Mouse (Mus musculus) ES-E14 (cell line): ENCODE measurements around the gene Rasgef1c. TPM values are rescaled to one million over a fixed set of nuclear protein-coding genes. Genes with fewer than 3 reads are reported as not detected.
A peak's percentile ranks its signal among the peaks of the same experiment; 100 is the strongest.

Source experiments
- DNase-seq: peaks from one replicate; pipeline ENCODE4 v3.0.0-alpha.2; 2013; ENCODE audit warnings: low read depth, low spot score
- H3K27ac ChIP-seq: 2 replicates; pipeline ENCODE4 v1.5.1; 2012; ENCODE audit warnings: low read depth, mild to moderate bottlenecking, low read length, moderate library complexity, mixed read lengths; ENCODE audit not compliant: poor library complexity, insufficient read depth, severe bottlenecking
- H3K36me3 ChIP-seq: 2 replicates; pipeline ENCODE4 v1.6.1; 2012; ENCODE audit warnings: mild to moderate bottlenecking, low read length, moderate library complexity, mixed read lengths; ENCODE audit not compliant: control insufficient read depth, poor library complexity, insufficient read depth, severe bottlenecking
- H3K4me1 ChIP-seq, 2 experiments: fragments of 150-350 bp in 1 of 2; sonication (generic) in 1 of 2; 2 replicates each; pipeline ENCODE4 v1.6.1; 2012; ENCODE audit warnings: low read length in 2 of 2, mild to moderate bottlenecking in 1 of 2, mixed read lengths in 1 of 2; ENCODE audit not compliant: control insufficient read depth in 2 of 2, insufficient read depth in 2 of 2, poor library complexity in 1 of 2
- H3K4me3 ChIP-seq, 2 experiments: fragments of 150-350 bp in 1 of 2; sonication (generic) in 1 of 2; 2 replicates each; pipeline ENCODE4 v1.5.1; 2012; ENCODE audit warnings: low read length in 2 of 2, low read depth in 1 of 2, mild to moderate bottlenecking in 1 of 2, mixed read lengths in 1 of 2; ENCODE audit not compliant: insufficient read depth in 1 of 2, poor library complexity in 1 of 2, severe bottlenecking in 1 of 2
- H3K9ac ChIP-seq: 2 replicates; pipeline ENCODE4 v1.6.1; 2012; ENCODE audit warnings: low read depth, mild to moderate bottlenecking, low read length, mixed read lengths; ENCODE audit not compliant: poor library complexity, insufficient read depth, severe bottlenecking
- H3K9me3 ChIP-seq: fragments of 150-350 bp; sonication (generic); 2 replicates; pipeline ENCODE4 v1.6.1; 2012; ENCODE audit warnings: low read depth, mild to moderate bottlenecking, low read length; ENCODE audit not compliant: control insufficient read depth, insufficient read depth
- CHD2 ChIP-seq: IDR thresholded peaks from 2 replicates; pipeline ENCODE4 v1.6.1; 2014; ENCODE audit warnings: mild to moderate bottlenecking, low read depth, low read length, inconsistent platforms
- HCFC1 ChIP-seq: IDR thresholded peaks from 2 replicates; pipeline ENCODE4 v1.6.1; 2012; ENCODE audit warnings: low read length, inconsistent platforms, borderline replicate concordance; ENCODE audit not compliant: insufficient read depth
- MAFK ChIP-seq: IDR thresholded peaks from 2 replicates; pipeline ENCODE4 v1.6.1; 2014; ENCODE audit warnings: mild to moderate bottlenecking, low read depth, low read length, inconsistent platforms; ENCODE audit not compliant: insufficient read depth
- ZC3H11A ChIP-seq: IDR thresholded peaks from 2 replicates; pipeline ENCODE4 v1.6.1; 2012; ENCODE audit warnings: low read depth, mild to moderate bottlenecking, inconsistent platforms, low read length, borderline replicate concordance
- ZNF384 ChIP-seq: IDR thresholded peaks from 2 replicates; pipeline ENCODE4 v1.6.1; 2012; ENCODE audit warnings: low read depth, low read length, inconsistent platforms
- in situ Hi-C, 2 experiments: fragments of 600-800 bp; cut with MboI; formaldehyde crosslinking; loops; one replicate each; pipeline ENCODE4 v1.15.1; 2025; ENCODE audit warnings: low sequenced_read_pairs in 2 of 2, inconsistent platforms in 1 of 2; ENCODE audit not compliant: unreplicated experiment in 2 of 2
- total RNA-seq: library from RNA; depleted of rRNA; stranded (reverse); fragments of 300-350 nt; gene quantifications from 2 replicates; pipeline ENCODE4 v1.2.3, GENCODE M21; 2012

Rasgef1c gene
- total RNA-seq, 1 experiment = 0.76 TPM

GRCm38 (mm10) chr11:49867320-49867719 lies 34.3 kb upstream of the Rasgef1c start:
- Histone ChIP-seq H3K9ac (no peak overlapping the region), H3K9me3 (no peaks in the 10 kb centered on the region), H3K4me1 (no peaks in the 10 kb centered on the region), H3K36me3 (peaks cover 6% of the 10 kb centered on the region; the same call in 1 of the 2 replicates), H3K4me3 (no peak overlapping the region), H3K27ac (no peak overlapping the region)
- no peak for DNase-seq
- no peak for TF ChIP-seq CHD2
- no peak for TF ChIP-seq HCFC1
- no peak for TF ChIP-seq ZC3H11A
- no peak for TF ChIP-seq ZNF384
- in situ Hi-C loops = loop anchor here in 1 of 2 experiments (10.0 kb wide), 1 partner anchor 133 kb away; no protein-coding TSS in a partner anchor

- Histone ChIP-seq H3K27ac (no peak overlapping the region), H3K9me3 (no peaks in the 10 kb centered on the region), H3K9ac (no peak overlapping the region), H3K4me3 (no peak overlapping the region), H3K36me3 (peaks cover 13% of the 10 kb centered on the region; the same call in 1 of the 2 replicates), H3K4me1 (no peaks in the 10 kb centered on the region)
- TF ChIP-seq ZC3H11A = 0 out of 2 replicates have a peak, but pooled peaks have one; percentile 14
- TF ChIP-seq ZNF384 = no peak
- no peak for TF ChIP-seq MAFK
- no peak for DNase-seq
- in situ Hi-C loops = loop anchor here in 1 of 2 experiments (10.0 kb wide), 1 partner anchor 135 kb away; no protein-coding TSS in a partner anchor
Observed at GRCm38 (mm10) chr11:49869762-49870161, 31.9 kb upstream of the Rasgef1c start.

- in situ Hi-C loops = no loop called here
- no peak overlapping the region for H3K4me3 ChIP-seq
- H3K36me3 ChIP-seq = peaks cover 14% of the 10 kb centered on the region; the same call in 1 of the 2 replicates
- H3K9ac ChIP-seq = no peak overlapping the region
- no peaks in the 10 kb centered on the region for H3K9me3 ChIP-seq
- H3K4me1 ChIP-seq = no peaks in the 10 kb centered on the region
- TF ChIP-seq CHD2 (no peak), HCFC1 (no peak), ZC3H11A (no peak), ZNF384 (no peak), MAFK (no peak)
- no peak overlapping the region for H3K27ac ChIP-seq
- peak; percentile 36 for DNase-seq
Observed at GRCm38 (mm10) chr11:49871914-49872313, 29.7 kb upstream of the Rasgef1c start.

GRCm38 (mm10) chr11:49872779-49873178 lies 28.9 kb upstream of the Rasgef1c start:
- no peak for TF ChIP-seq ZC3H11A
- TF ChIP-seq HCFC1 = no peak
- TF ChIP-seq CHD2 = no peak
- no peak for TF ChIP-seq MAFK
- TF ChIP-seq ZNF384 = no peak
- H3K9ac ChIP-seq = no peak overlapping the region
- H3K4me1 ChIP-seq = no peaks in the 10 kb centered on the region
- in situ Hi-C loops = no loop called here
- H3K36me3 ChIP-seq = peaks cover 14% of the 10 kb centered on the region; the same call in 1 of the 2 replicates
- no peak for DNase-seq
- no peaks in the 10 kb centered on the region for H3K9me3 ChIP-seq
- H3K27ac ChIP-seq = no peak overlapping the region
- no peak overlapping the region for H3K4me3 ChIP-seq
